Mouse (Mus musculus) kidney, embryonic 16.5 days (tissue): ENCODE results near the gene Cacna2d3. TPM values are rescaled to one million over a fixed set of nuclear protein-coding genes. Genes with fewer than 3 reads are reported as not detected.

Experiments used
- ATAC-seq: fragments of 200-750 bp; cut with Nextera tagmentation; 2 replicates; pipeline ENCODE4 v1.8.0; 2017; ENCODE audit warnings: moderate TSS enrichment; ENCODE audit not compliant: low FRiP score, low TSS enrichment
- H3K27ac ChIP-seq: fragments of 300-500 bp; sonication (generic); 2 replicates; pipeline ENCODE4 v1.5.1; 2014; ENCODE audit warnings: low read length
- H3K27me3 ChIP-seq: fragments of 300-500 bp; sonication (generic); 2 replicates; pipeline ENCODE4 v1.6.1; 2014; ENCODE audit warnings: low read length, control low read depth, mixed read lengths; ENCODE audit not compliant: insufficient read depth
- H3K36me3 ChIP-seq: fragments of 300-500 bp; sonication (generic); 2 replicates; pipeline ENCODE4 v1.6.1; 2014; ENCODE audit warnings: low read length, control low read depth, mixed read lengths; ENCODE audit not compliant: insufficient read depth
- H3K4me1 ChIP-seq: fragments of 300-500 bp; sonication (generic); 2 replicates; pipeline ENCODE4 v1.6.1; 2014; ENCODE audit warnings: low read length, control low read depth, mixed read lengths; ENCODE audit not compliant: insufficient read depth
- H3K4me2 ChIP-seq: fragments of 300-500 bp; sonication (generic); replicated peaks from 2 replicates; pipeline ENCODE4 v1.6.1; 2014; ENCODE audit warnings: low read depth, low read length
- H3K4me3 ChIP-seq: fragments of 300-500 bp; sonication (generic); 2 replicates; pipeline ENCODE4 v1.5.1; 2014; ENCODE audit warnings: mild to moderate bottlenecking, low read length
- H3K9ac ChIP-seq: fragments of 300-500 bp; sonication (generic); replicated peaks from 2 replicates; pipeline ENCODE4 v1.6.1; 2014; ENCODE audit warnings: low read length
- H3K9me3 ChIP-seq: fragments of 300-500 bp; sonication (generic); 2 replicates; pipeline ENCODE4 v1.6.1; 2016; ENCODE audit warnings: low read length, control low read depth
- WGBS: fragments of 180-500 bp; shearing (Covaris S2); extraction: QIAGEN DNeasy Blood & Tissue Kit; methylation state at CpG from one replicate; pipeline ENCODE4 v1.1.7; 2014; 5-methylcytosine and 5-hydroxymethylcytosine counted together
- polyA plus RNA-seq: library from polyadenylated mRNA; unstranded; fragments of >200 nt; fragmentation: Nextera tagmentation; extraction: Ambion mirVana; gene quantifications from 2 replicates; pipeline ENCODE4 v1.2.1, GENCODE M21; 2015

Cacna2d3 gene
- polyA plus RNA-seq, 1 experiment from 2014 or later, result 2.8 TPM

- Histone ChIP-seq H3K27ac (no peak overlapping the region), H3K9me3 (no peaks in the 10 kb centered on the region), H3K4me1 (no peaks in the 10 kb centered on the region), H3K27me3 (no peaks in the 10 kb centered on the region), H3K4me3 (no peak overlapping the region), H3K9ac (no peak overlapping the region), H3K36me3 (no peaks in the 10 kb centered on the region), H3K4me2 (no peak overlapping the region)
- WGBS, result 86% methylated on average over 3 of the region's 3 CpGs
- no peak for ATAC-seq
Observed at GRCm38 (mm10) chr14:29425208-29425607, 296.5 kb downstream of the Cacna2d3 start.

GRCm38 (mm10) chr14:29405878-29406165 is 315.8 kb downstream of the Cacna2d3 start:
- H3K4me3 ChIP-seq, result no peak overlapping the region

GRCm38 (mm10) chr14:29405125-29405877 is 316.4 kb downstream of the Cacna2d3 start:
- H3K4me2 ChIP-seq, result no peak overlapping the region
- H3K27me3 ChIP-seq, result no peaks in the 10 kb centered on the region
- H3K27ac ChIP-seq, result no peak overlapping the region
- no peak for ATAC-seq
- no peaks in the 10 kb centered on the region for H3K36me3 ChIP-seq
- WGBS, result 66% methylated on average over 8 of the region's 8 CpGs
- H3K9ac ChIP-seq, result no peak overlapping the region
- 0 out of 2 replicates have a peak, but pooled peaks cover 6% of the 10 kb centered on the region for H3K4me1 ChIP-seq
- H3K9me3 ChIP-seq, result no peaks in the 10 kb centered on the region
- no peak overlapping the region for H3K4me3 ChIP-seq

More at GRCm38 (mm10) chr14:29405878-29406165, 315.8 kb downstream of the Cacna2d3 start:
- H3K9ac ChIP-seq, result no peak overlapping the region
- H3K9me3 ChIP-seq, result no peaks in the 10 kb centered on the region
- H3K4me1 ChIP-seq, result 0 out of 2 replicates have a peak, but pooled peaks cover 6% of the 10 kb centered on the region
- 18% methylated on average over 2 of the region's 2 CpGs for WGBS
- ATAC-seq, result no peak
- no peaks in the 10 kb centered on the region for H3K36me3 ChIP-seq
- H3K27me3 ChIP-seq, result no peaks in the 10 kb centered on the region
- H3K4me2 ChIP-seq, result no peak overlapping the region
- no peak overlapping the region for H3K27ac ChIP-seq

- ATAC-seq, result 0 out of 2 replicates have a peak, but pooled peaks have one; percentile 46
- Histone ChIP-seq H3K27ac (no peak overlapping the region), H3K4me1 (0 out of 2 replicates have a peak, but pooled peaks cover 6% of the 10 kb centered on the region), H3K9ac (no peak overlapping the region), H3K4me3 (no peak overlapping the region), H3K4me2 (no peak overlapping the region), H3K9me3 (no peaks in the 10 kb centered on the region), H3K27me3 (no peaks in the 10 kb centered on the region), H3K36me3 (no peaks in the 10 kb centered on the region)
- WGBS, result 52% methylated on average over 8 of the region's 8 CpGs
Observed at GRCm38 (mm10) chr14:29403849-29404808, 317.5 kb downstream of the Cacna2d3 start.

GRCm38 (mm10) chr14:29402471-29402870 is 319.2 kb downstream of the Cacna2d3 start:
- Histone ChIP-seq H3K4me2 (no peak overlapping the region), H3K9me3 (no peaks in the 10 kb centered on the region), H3K4me1 (0 out of 2 replicates have a peak, but pooled peaks cover 6% of the 10 kb centered on the region), H3K9ac (no peak overlapping the region), H3K27me3 (no peaks in the 10 kb centered on the region), H3K36me3 (no peaks in the 10 kb centered on the region), H3K4me3 (no peak overlapping the region), H3K27ac (no peak overlapping the region)
- ATAC-seq, result no peak
- WGBS, result 60% methylated on average over 8 of the region's 8 CpGs

GRCm38 (mm10) chr14:29393786-29394185 is 327.9 kb downstream of the Cacna2d3 start:
- Histone ChIP-seq H3K4me3 (no peak overlapping the region), H3K4me2 (no peak overlapping the region), H3K4me1 (no peaks in the 10 kb centered on the region), H3K27me3 (no peaks in the 10 kb centered on the region), H3K9me3 (no peaks in the 10 kb centered on the region), H3K36me3 (no peaks in the 10 kb centered on the region), H3K27ac (no peak overlapping the region), H3K9ac (no peak overlapping the region)
- no peak for ATAC-seq
- WGBS, result 67% methylated on average over 8 of the region's 8 CpGs

GRCm38 (mm10) chr14:29392851-29393250 is 328.8 kb downstream of the Cacna2d3 start:
- Histone ChIP-seq H3K36me3 (no peaks in the 10 kb centered on the region), H3K4me3 (no peak overlapping the region), H3K4me1 (no peaks in the 10 kb centered on the region), H3K27me3 (no peaks in the 10 kb centered on the region), H3K9ac (no peak overlapping the region), H3K27ac (no peak overlapping the region), H3K4me2 (no peak overlapping the region), H3K9me3 (no peaks in the 10 kb centered on the region)
- ATAC-seq, result no peak
- 85% methylated on average over 3 of the region's 3 CpGs for WGBS

GRCm38 (mm10) chr14:29391489-29391888 is 330.2 kb downstream of the Cacna2d3 start:
- no peaks in the 10 kb centered on the region for H3K36me3 ChIP-seq
- WGBS, result 83% methylated on average over 2 of the region's 2 CpGs
- H3K9ac ChIP-seq, result no peak overlapping the region
- no peak overlapping the region for H3K27ac ChIP-seq
- no peaks in the 10 kb centered on the region for H3K27me3 ChIP-seq
- H3K4me2 ChIP-seq, result no peak overlapping the region
- no peak for ATAC-seq
- no peaks in the 10 kb centered on the region for H3K4me1 ChIP-seq
- H3K9me3 ChIP-seq, result no peaks in the 10 kb centered on the region
- H3K4me3 ChIP-seq, result no peak overlapping the region

- Histone ChIP-seq H3K36me3 (no peaks in the 10 kb centered on the region), H3K9ac (no peak overlapping the region), H3K9me3 (no peaks in the 10 kb centered on the region), H3K27me3 (no peaks in the 10 kb centered on the region), H3K4me2 (no peak overlapping the region), H3K27ac (no peak overlapping the region), H3K4me3 (no peak overlapping the region), H3K4me1 (no peaks in the 10 kb centered on the region)
- 77% methylated on average over 3 of the region's 3 CpGs for WGBS
- ATAC-seq, result no peak
Observed at GRCm38 (mm10) chr14:29387761-29388160, 333.9 kb downstream of the Cacna2d3 start.

GRCm38 (mm10) chr14:29385500-29385899 is 336.2 kb downstream of the Cacna2d3 start:
- no peaks in the 10 kb centered on the region for H3K27me3 ChIP-seq
- no peaks in the 10 kb centered on the region for H3K9me3 ChIP-seq
- no peak for ATAC-seq
- no peak overlapping the region for H3K4me3 ChIP-seq
- H3K4me2 ChIP-seq, result no peak overlapping the region
- no peaks in the 10 kb centered on the region for H3K4me1 ChIP-seq
- no peak overlapping the region for H3K27ac ChIP-seq
- no peaks in the 10 kb centered on the region for H3K36me3 ChIP-seq
- no peak overlapping the region for H3K9ac ChIP-seq
